11 mouse cellular contexts compared by ENCODE assay signal in genomic region chr3:86873092-86873600, GRCm38 (mm10). TPM values are rescaled to one million over a fixed set of nuclear protein-coding genes. Genes with fewer than 3 reads are reported as not detected.
DNase-seq lines count a peak whose midpoint lies in the region; ATAC-seq and TF ChIP-seq lines count a peak whose summit lies in the region.
"Had no signal": no experiment of that assay in that cellular context is flagged by ENCODE, and none has a peak within 500 bp of the region (broad histone marks: within the 10 kb centered on the region; RNA-seq: fewer than 3 reads in every experiment).

No protein-coding gene starts in this region.

- no peak overlapping the region for H3K4me2 ChIP-seq in forebrain, embryonic 16.5 days (ENCODE audit: low read length)
- no peak overlapping the region for H3K4me2 ChIP-seq in midbrain, embryonic 15.5 days
- H3K4me2 ChIP-seq: intestine, embryonic 15.5 days; lung, embryonic 15.5 days; neural tube, embryonic 12.5 days had no signal

- no peak for TF ChIP-seq CTCF in lung, adult 2 months (IDR thresholded peaks at IDR 0.05; ENCODE audit: insufficient read depth, low read length)

- no peaks in the 10 kb centered on the region for H3K9me3 ChIP-seq in forebrain, embryonic 16.5 days (ENCODE audit: control insufficient read depth, low read length)
- H3K9me3 ChIP-seq in midbrain, embryonic 15.5 days, result no peaks in the 10 kb centered on the region
- H3K9me3 ChIP-seq: intestine, embryonic 15.5 days; lung, embryonic 15.5 days; neural tube, embryonic 12.5 days had no signal

- H3K36me3 ChIP-seq in forebrain, embryonic 16.5 days (ENCODE audit: control insufficient read depth, insufficient read depth), result no peaks in the 10 kb centered on the region
- H3K36me3 ChIP-seq in midbrain, embryonic 15.5 days (replicated peaks), result no peaks in the 10 kb centered on the region
- H3K36me3 ChIP-seq: intestine, embryonic 15.5 days; lung, embryonic 15.5 days; neural tube, embryonic 12.5 days had no signal

- DNase-seq in layer of hippocampus, adult 11-12 months (ENCODE audit: low spot score), result peak; percentile 35
- no peak for DNase-seq in layer of hippocampus, adult 9-10 months (ENCODE audit: low spot score)
- peak; percentile 78 for DNase-seq in brain, adult 2 months (ENCODE audit: low read depth, low spot score)
- DNase-seq in gastrocnemius, postnatal 25 days, result no peak
- no peak for DNase-seq in lung, adult 2 months
- DNase-seq: thymus, postnatal 25 days had no signal

- H3K4me3 ChIP-seq in forebrain, embryonic 16.5 days (replicated peaks; ENCODE audit: low read length), result no peak overlapping the region
- H3K4me3 ChIP-seq in midbrain, embryonic 15.5 days, result no peak overlapping the region
- no peak overlapping the region for H3K4me3 ChIP-seq in lung, adult 2 months (replicated peaks; ENCODE audit: extremely low read depth, low read depth, low read length)
- H3K4me3 ChIP-seq: intestine, embryonic 15.5 days; lung, embryonic 15.5 days; neural tube, embryonic 12.5 days had no signal

- peaks cover 37% of the 10 kb centered on the region for H3K4me1 ChIP-seq in forebrain, embryonic 16.5 days (replicated peaks; ENCODE audit: control insufficient read depth, insufficient read depth, low read length)
- peaks cover 15% of the 10 kb centered on the region for H3K4me1 ChIP-seq in midbrain, embryonic 15.5 days
- no peaks in the 10 kb centered on the region for H3K4me1 ChIP-seq in lung, adult 2 months (ENCODE audit: control insufficient read depth, insufficient read depth, low read length)
- H3K4me1 ChIP-seq: intestine, embryonic 15.5 days; lung, embryonic 15.5 days had no signal

- no peaks in the 10 kb centered on the region for H3K27me3 ChIP-seq in forebrain, embryonic 16.5 days (replicated peaks; ENCODE audit: control insufficient read depth, insufficient read depth, low read length)
- no peaks in the 10 kb centered on the region for H3K27me3 ChIP-seq in midbrain, embryonic 15.5 days (replicated peaks)
- H3K27me3 ChIP-seq: intestine, embryonic 15.5 days; lung, embryonic 15.5 days; neural tube, embryonic 12.5 days had no signal

- 16% methylated on average over 6 of the region's 6 CpGs for WGBS in forebrain, embryonic 16.5 days
- 43% methylated on average over 6 of the region's 6 CpGs for WGBS in midbrain, embryonic 15.5 days
- 72% methylated on average over 6 of the region's 6 CpGs for WGBS in lung, adult 2 months

- ATAC-seq in forebrain, embryonic 16.5 days, result peak; percentile 32
- peak; percentile 62; the same call in 1 of the 2 replicates for ATAC-seq in midbrain, embryonic 15.5 days (replicated peaks)
- ATAC-seq: intestine, embryonic 15.5 days had no signal

- no peak for TF ChIP-seq POLR2A in lung, adult 2 months (IDR thresholded peaks at IDR 0.05; ENCODE audit: borderline replicate concordance, extremely low read depth, low read depth, low read length)

- H3K9ac ChIP-seq in forebrain, embryonic 16.5 days (replicated peaks; ENCODE audit: low read depth, low read length), result no peak overlapping the region
- no peak overlapping the region for H3K9ac ChIP-seq in midbrain, embryonic 15.5 days
- H3K9ac ChIP-seq: intestine, embryonic 15.5 days; lung, embryonic 15.5 days; neural tube, embryonic 12.5 days had no signal

- peak overlapping the region; percentile 43; the same call in 1 of the 2 replicates for H3K27ac ChIP-seq in forebrain, embryonic 16.5 days (ENCODE audit: low read length)
- 0 out of 2 replicates have a peak overlapping the region, but pooled peaks have one; percentile 38 for H3K27ac ChIP-seq in midbrain, embryonic 15.5 days
- H3K27ac ChIP-seq: intestine, embryonic 15.5 days; lung, embryonic 15.5 days; neural tube, embryonic 12.5 days had no signal

RNA-seq across cellular contexts. Expression of gene Dclk2, which starts 47.5 kb away (rescaled TPM):
- 102 and 104 TPM in 2 replicates for polyA plus RNA-seq in forebrain, embryonic 16.5 days (2015; fragmentation: Nextera tagmentation; extraction: Ambion mirVana)
- polyA plus RNA-seq in midbrain, embryonic 15.5 days (2015; fragmentation: Nextera tagmentation; extraction: Ambion mirVana), result 95.5 and 98.0 TPM in 2 replicates
- total RNA-seq in gastrocnemius, postnatal 25 days (2021), result under 1 TPM; 0.88 to 0.97 TPM
- 3.5 and 4.0 TPM in 2 replicates for polyA plus RNA-seq in lung, adult 2 months (2012; rRNA removed)

Comparison
In these comparisons a context has a peak if more than half of its experiments do, and no peak if none do; other contexts are left out.
1. DNase-seq: peak in layer of hippocampus, adult 11-12 months (single experiment) and brain, adult 2 months (single experiment); none in layer of hippocampus, adult 9-10 months (single experiment), gastrocnemius, postnatal 25 days (single experiment) and lung, adult 2 months (single experiment).
2. RNA of gene Dclk2, which starts 47.5 kb away (polyA plus RNA-seq): 102 to 104 TPM in forebrain, embryonic 16.5 days and 95.5 to 98.0 TPM in midbrain, embryonic 15.5 days; 3.5 to 4.0 TPM in lung, adult 2 months; every median in the first group is over 10 times any median in the second.